Mouse (Mus musculus) adrenal gland, postnatal 10 days (tissue): ENCODE data around the gene Helz. TPM values are rescaled to one million over a fixed set of nuclear protein-coding genes. Genes with fewer than 3 reads are reported as not detected.
A peak's percentile ranks its signal among the peaks of the same experiment; 100 is the strongest.
"Not testable (repeated sequence)": the region's sequence is repeated elsewhere in the genome, so short reads cannot be mapped to it uniquely, and the experiment has no call there.

Experiments
- DNase-seq: peaks from one replicate; pipeline ENCODE4 v3.0.0; 2021; ENCODE audit warnings: mixed read lengths
- total RNA-seq, 2 experiments: library from RNA; stranded (reverse); gene quantifications; 2 replicates each; pipeline ENCODE4 v1.2.3; 2021

Gene Helz
- total RNA-seq, 2 experiments from 2014 or later = 25.0 to 33.7 TPM

DNA sequence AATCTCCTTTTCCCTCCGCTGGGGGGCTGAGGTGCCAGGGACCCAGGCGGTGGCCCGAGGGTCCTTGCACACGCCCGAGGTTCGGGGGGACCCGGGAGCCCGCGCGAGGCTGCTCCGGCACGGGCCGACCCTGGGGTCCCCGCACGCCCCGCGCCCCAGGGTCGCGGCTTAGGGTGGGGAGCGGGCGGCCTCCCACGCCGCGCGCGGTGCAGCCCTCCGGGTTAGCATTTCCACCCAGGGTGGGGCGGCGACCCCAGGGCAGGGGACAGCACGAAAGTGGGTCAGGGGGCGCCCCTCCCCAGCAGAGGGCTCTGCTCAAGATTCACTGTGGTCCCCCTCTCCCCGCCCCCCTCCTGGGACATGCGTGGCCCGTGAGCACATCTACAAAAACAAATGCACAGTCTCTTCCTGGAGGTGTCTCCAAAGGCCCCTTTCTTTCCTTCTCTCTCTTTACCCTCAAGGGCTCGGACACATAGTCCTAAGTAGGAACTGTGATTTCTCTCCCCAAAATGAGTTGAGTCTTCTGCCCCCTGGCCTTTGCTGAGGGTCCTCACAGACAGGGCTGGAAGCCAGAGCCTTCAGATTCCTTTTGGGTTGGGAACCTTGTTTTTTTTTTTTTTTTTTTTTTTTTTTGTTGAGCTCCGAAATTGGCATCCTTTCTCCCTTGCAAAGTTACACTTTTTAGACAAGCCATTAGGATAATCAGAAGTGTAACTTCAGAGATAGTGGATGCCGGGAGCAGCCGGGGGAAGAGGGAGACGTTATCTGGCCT lies 660 bp downstream of the Helz start:
- peak; percentile 40 for DNase-seq

- DNase-seq = no peak
Measured at GRCm38 (mm10) chr11:107559874-107560273, 12.1 kb downstream of the Helz start.

- DNase-seq = peak; percentile 34
Measured at GRCm38 (mm10) chr11:107567431-107567830, 19.7 kb downstream of the Helz start.

DNA sequence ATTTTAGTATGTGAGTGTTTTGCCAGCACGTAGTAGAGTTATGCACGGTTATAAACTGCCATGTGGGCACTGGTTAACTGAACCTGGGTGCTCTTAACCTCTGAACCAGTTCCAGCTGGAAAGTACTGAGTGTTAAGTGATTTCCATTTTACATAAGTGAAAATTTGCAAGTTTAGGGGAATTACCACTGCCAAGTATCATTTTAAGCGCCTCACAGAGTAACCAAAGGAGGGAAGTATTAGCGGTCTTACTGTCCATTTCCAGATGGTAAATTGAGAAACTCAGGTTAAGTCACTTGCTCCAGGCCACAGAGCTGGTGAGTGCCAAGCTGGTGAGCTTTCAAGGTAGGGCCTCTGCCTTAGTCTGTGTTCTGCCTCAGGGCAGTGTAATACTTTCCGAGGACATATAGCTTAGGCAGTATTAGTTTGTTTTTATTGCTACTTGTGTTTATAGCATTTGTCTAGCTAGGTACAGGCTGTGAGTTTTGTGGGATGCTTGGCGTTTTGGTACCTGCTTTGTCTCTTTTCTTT lies 20.8 kb downstream of the Helz start:
- no peak for DNase-seq

DNA sequence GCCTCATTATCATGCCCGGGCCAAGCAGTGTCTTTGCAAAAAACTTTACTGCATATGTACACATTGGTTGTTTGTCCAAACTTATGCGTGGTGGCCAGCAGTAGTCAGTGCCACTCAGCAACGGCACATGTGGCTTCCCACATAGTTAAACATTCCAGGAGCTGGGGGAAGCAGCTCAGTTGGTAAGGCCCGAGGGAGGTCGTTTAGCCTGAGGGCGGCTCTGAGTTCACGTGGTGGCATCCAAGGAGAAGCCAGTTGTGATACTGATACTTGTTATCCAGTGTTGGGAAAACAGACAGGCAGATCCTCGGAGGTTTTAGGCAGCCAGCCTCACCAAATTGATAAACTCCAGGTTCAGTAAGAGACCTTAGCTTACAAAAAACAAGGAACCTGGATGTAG lies 23.2 kb downstream of the Helz start:
- DNase-seq = not testable (repeated sequence)

DNA sequence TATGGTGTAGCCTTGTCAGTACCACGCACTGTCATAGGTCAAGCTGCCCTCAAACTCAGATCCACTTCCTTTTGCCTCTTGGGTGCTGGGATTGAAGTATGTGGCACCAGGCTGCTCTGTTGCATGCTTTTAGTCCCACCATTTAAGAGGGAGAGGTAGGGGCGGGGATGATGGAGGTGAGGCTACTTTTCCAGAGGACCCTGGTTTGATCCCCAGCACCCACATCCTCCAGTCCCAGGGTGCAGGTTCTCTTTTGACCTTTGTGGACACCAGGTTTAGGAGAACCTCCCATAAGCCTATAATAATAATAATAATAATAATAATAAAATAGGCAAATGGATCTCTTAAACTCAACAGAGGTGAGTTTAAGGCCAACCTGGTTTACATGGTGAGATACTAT lies 23.6 kb downstream of the Helz start:
- DNase-seq = no peak

- no peak for DNase-seq
Measured at GRCm38 (mm10) chr11:107572551-107572950, 24.8 kb downstream of the Helz start.

GRCm38 (mm10) chr11:107573061-107573692 lies 25.4 kb downstream of the Helz start:
- DNase-seq = peak; percentile 75

- DNase-seq = peak; percentile 72
Measured at GRCm38 (mm10) chr11:107573847-107574246, 26.1 kb downstream of the Helz start.

GRCm38 (mm10) chr11:107574811-107575705 lies 27.3 kb downstream of the Helz start:
- DNase-seq = peak; percentile 39

DNA sequence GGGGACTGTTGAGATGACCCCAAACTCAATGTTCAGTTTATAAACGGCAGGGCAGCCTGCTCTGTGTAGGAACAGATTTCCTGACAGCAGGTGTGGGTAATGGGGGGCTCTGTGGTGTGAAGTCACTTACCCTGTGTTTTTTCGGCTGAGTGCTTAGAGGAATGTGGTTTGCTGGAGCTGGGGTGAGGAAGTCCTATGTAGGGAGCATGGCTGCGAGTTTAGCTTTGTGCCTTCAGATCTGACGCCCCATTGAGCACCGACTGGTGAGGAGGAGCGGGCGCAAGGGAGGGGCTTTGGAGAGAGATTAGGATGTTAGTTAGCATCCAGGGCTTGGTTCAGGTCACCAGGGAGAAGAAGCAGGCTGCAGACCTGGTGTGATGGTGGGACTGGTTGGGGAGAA lies 28.5 kb downstream of the Helz start:
- no peak for DNase-seq

GRCm38 (mm10) chr11:107577400-107577799 lies 29.7 kb downstream of the Helz start:
- no peak for DNase-seq

DNA sequence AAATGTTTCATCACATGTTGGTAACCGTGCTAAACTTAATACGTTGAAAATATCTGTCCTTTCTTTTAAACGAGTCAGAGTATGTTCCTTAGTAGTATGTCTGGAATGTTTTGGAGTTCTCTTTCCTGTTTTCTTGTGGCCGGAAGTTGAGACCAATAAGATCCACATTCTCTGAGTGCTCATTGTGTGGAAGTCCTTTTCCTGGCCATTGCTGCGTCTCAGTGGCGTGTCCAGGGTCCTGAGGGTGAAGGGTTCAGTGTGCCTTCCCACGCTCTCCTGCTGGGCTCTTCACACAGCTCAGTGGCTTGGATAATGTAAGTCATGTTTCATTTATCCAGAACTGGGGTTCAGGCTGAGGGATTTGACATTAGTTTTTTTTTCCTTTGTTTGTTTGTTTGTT lies 30.5 kb downstream of the Helz start:
- no peak for DNase-seq

DNA sequence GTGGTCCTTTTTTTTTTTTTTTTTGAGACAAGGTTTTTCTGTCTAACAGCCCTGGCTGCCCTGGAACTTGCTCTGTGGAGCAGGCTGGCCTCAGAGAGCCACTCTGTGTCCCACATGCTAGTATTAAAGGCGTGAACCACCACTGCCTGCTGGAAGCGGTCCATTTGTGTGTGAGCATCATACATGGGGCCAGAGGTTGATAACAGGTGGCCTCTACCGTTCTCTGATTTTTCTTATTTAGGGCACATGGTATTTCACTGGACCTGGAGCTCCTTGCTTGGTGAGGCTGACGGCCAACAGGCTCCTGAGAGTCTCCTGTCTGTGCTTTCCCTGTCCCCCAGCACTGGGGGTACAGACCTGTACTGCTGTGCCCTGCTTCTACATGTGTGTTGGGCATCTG lies 33.1 kb downstream of the Helz start:
- no peak for DNase-seq

DNA sequence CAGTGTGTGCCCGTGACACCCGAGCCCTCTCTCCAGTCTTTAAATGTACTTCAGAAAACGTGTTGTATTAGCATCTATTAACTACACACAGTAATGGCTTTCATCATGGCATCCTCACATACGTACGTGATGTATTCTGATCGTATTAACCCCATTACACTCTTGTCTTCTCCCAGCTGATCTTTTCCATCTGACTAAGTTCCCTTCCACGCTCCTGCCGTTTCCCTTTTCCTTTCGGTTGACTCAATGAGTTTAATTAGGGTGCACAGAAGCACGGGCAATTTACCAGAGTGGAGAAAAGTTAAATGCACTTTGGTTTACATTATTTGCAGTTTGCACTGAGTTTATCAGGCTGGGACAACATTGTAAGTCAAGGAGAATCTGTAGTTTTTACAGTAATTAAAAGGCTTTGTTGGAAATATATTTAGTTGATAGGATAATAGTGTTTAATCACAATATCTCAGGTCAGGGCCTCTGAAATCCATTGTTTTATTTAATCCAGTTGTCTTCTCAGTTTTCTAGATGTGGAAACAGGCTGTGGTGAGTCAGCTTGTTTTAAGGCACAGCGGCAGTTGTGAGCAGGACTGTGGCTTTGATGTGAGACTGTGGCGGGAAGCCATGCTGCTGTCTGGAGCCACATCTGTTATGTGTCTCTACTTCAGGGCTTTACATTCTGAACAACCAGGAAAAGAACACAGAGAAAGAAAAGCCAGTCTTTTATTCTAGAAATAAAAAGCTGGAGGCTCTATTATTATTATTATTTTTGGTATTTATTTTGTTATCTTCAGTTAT lies 37.1 kb downstream of the Helz start:
- DNase-seq = peak; percentile 14

GRCm38 (mm10) chr11:107586129-107586528 lies 38.4 kb downstream of the Helz start:
- DNase-seq = not testable (repeated sequence)

- no peak for DNase-seq
Measured at GRCm38 (mm10) chr11:107587141-107587540, 39.4 kb downstream of the Helz start.

- DNase-seq = no peak
Measured at GRCm38 (mm10) chr11:107592575-107592974, 44.8 kb downstream of the Helz start.

- no peak for DNase-seq
Measured at GRCm38 (mm10) chr11:107597381-107597780, 49.7 kb downstream of the Helz start.

GRCm38 (mm10) chr11:107605694-107606093 lies 58.0 kb downstream of the Helz start:
- no peak for DNase-seq

DNA sequence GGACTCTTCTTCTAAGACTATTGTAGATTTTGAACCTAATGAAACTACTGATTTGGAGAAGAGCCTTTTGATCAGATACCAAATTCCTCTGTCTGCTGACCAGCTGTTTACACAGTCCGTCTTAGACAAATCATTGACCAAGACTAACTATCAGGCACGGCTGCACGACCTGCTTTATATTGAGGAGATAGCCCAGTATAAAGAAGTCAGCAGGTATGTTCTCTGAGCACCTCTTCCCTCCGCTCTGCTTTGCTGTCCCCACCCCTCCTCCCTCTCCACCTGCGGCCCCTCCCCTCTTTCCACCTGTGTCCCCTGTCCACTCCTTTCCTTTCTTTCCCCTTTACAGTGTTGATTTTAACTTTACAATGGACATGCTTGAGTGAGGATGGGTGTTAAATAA lies 66.2 kb downstream of the Helz start:
- DNase-seq = no peak

GRCm38 (mm10) chr11:107615696-107616095 lies 68.0 kb downstream of the Helz start:
- DNase-seq = no peak
